Comparison of ENCODE assay signal across 8 mouse cellular contexts in genomic region chr9:81863181-81863887, GRCm38 (mm10). TPM values are rescaled to one million over a fixed set of nuclear protein-coding genes. Genes with fewer than 3 reads are reported as not detected.
A peak's percentile ranks its signal among the peaks of the same experiment; 100 is the strongest.
DNase-seq lines count a peak whose midpoint lies in the region; ATAC-seq and TF ChIP-seq lines count a peak whose summit lies in the region.

Gene Mei4 (plus strand): TSS chr9:81863670.

- peaks cover 7% of the 10 kb centered on the region for H3K27me3 ChIP-seq in forebrain, embryonic 12.5 days

- peak; percentile 26 to 43 for DNase-seq in CD8-positive naive resting alpha-beta T cell, adult 2 months (ENCODE audit: low read depth in 2 of 2, low spot score in 2 of 2)
- DNase-seq in layer of hippocampus, adult 8-10 months (ENCODE audit: low spot score in 2 of 2): peak; percentile 70 to 81
- DNase-seq in lung, adult 2 months: peak; percentile 45
- DNase-seq in testis, postnatal 14 days (ENCODE audit: low spot score): peak; percentile 91

- H3K4me1 ChIP-seq in forebrain, embryonic 12.5 days: peaks cover 4% of the 10 kb centered on the region; the same call in 1 of the 2 replicates
- no peaks in the 10 kb centered on the region for H3K4me1 ChIP-seq in lung, adult 2 months (ENCODE audit: control insufficient read depth, insufficient read depth, low read length)
- peaks cover 4% of the 10 kb centered on the region; the same call in 1 of the 2 replicates for H3K4me1 ChIP-seq in olfactory bulb, adult 2 months (ENCODE audit: control insufficient read depth, insufficient read depth, low read length)

- no peak within 1 kb of the TSS for H3K27ac ChIP-seq in forebrain, embryonic 12.5 days
- H3K27ac ChIP-seq in olfactory bulb, adult 2 months (ENCODE audit: insufficient read depth, low read depth, low read length): no peak within 1 kb of the TSS

- H3K4me3 ChIP-seq in forebrain, embryonic 12.5 days (replicated peaks): peak within 1 kb of the TSS; percentile 54
- peak within 1 kb of the TSS; percentile 28 for H3K4me3 ChIP-seq in lung, adult 2 months (replicated peaks; ENCODE audit: extremely low read depth, low read depth, low read length)
- H3K4me3 ChIP-seq in olfactory bulb, adult 2 months (ENCODE audit: insufficient read depth, low read depth, low read length): peak within 1 kb of the TSS; percentile 48

- TF ChIP-seq POLR2A in lung, adult 2 months (IDR thresholded peaks at IDR 0.05; ENCODE audit: borderline replicate concordance, extremely low read depth, low read depth, low read length): no peak
- TF ChIP-seq POLR2A in olfactory bulb, adult 2 months (IDR thresholded peaks at IDR 0.05; ENCODE audit: insufficient read depth, low read depth, low read length): no peak

- peak within 1 kb of the TSS; percentile 47 for H3K9ac ChIP-seq in forebrain, embryonic 12.5 days

- no peaks in the 10 kb centered on the region for H3K36me3 ChIP-seq in forebrain, embryonic 12.5 days (replicated peaks)

- ATAC-seq in cerebellum, adult (ENCODE audit: insufficient number of reproducible peaks, low FRiP score, low TSS enrichment): peak; percentile 81
- ATAC-seq in forebrain, embryonic 12.5 days (ENCODE audit: low FRiP score): peak; percentile 98
- peak; percentile 95 to 97 for ATAC-seq in hematopoietic stem cell, adult 5-6 weeks (replicated peaks in 1 of 2; ENCODE audit: insufficient read depth in 1 of 2, low FRiP score in 2 of 2, low TSS enrichment in 1 of 2, low read depth in 1 of 2, poor library complexity in 2 of 2, severe bottlenecking in 2 of 2)

- no peaks in the 10 kb centered on the region for H3K9me3 ChIP-seq in forebrain, embryonic 12.5 days

- no peak for TF ChIP-seq CTCF in lung, adult 2 months (IDR thresholded peaks at IDR 0.05; ENCODE audit: insufficient read depth, low read length)
- TF ChIP-seq CTCF in olfactory bulb, adult 2 months (IDR thresholded peaks at IDR 0.05; ENCODE audit: insufficient read depth, low read depth, low read length): peak; percentile 44; the same call in 1 of the 2 replicates

- peak within 1 kb of the TSS; percentile 69 for H3K4me2 ChIP-seq in forebrain, embryonic 12.5 days

- 4% methylated on average over 32 of the region's 32 CpGs for WGBS in forebrain, embryonic 12.5 days
- WGBS in lung, adult 2 months: 1% methylated on average over 32 of the region's 32 CpGs
- 2% methylated on average over 32 of the region's 32 CpGs for WGBS in olfactory bulb, adult 2 months

RNA-seq across cellular contexts. Expression of gene Mei4, which starts in this region (rescaled TPM):
- 0.77 and 1.1 TPM in 2 replicates for polyA plus RNA-seq in forebrain, embryonic 12.5 days (2016; fragmentation: Nextera tagmentation; extraction: Ambion mirVana)
- total RNA-seq in hematopoietic stem cell, adult 5-6 weeks (2017): 5.3 and 8.1 TPM in 2 replicates
- 1 to 10 TPM in 3 of 4 experiments, under 1 TPM in 1; 0.81 to 2.1 (median 1.5) TPM for total RNA-seq in layer of hippocampus, adult 8-10 months (2022)
- 0.06 and 0.11 TPM in 2 replicates for polyA plus RNA-seq in lung, adult 2 months (2012; rRNA removed)
- not detected in 2 replicates for polyA plus RNA-seq in olfactory bulb, adult 2 months (2012; ENCODE audit: insufficient read depth, insufficient read length, low replicate concordance, missing spikeins)

Comparison
In these comparisons a context has a peak if more than half of its experiments do, and no peak if none do; other contexts are left out.
1. Peak in DNase-seq and H3K4me3 ChIP-seq in lung, adult 2 months; RNA of the gene not detected or under 1 TPM.
2. DNase-seq: peak in every context shown above with its lines; median percentile 91 in testis, postnatal 14 days; 76 in layer of hippocampus, adult 8-10 months; 45 in lung, adult 2 months; 34 in CD8-positive naive resting alpha-beta T cell, adult 2 months.